Mouse (Mus musculus) adrenal gland, postnatal 4 days (tissue): ENCODE results near the gene Cps1. TPM values are rescaled to one million over a fixed set of nuclear protein-coding genes. Genes with fewer than 3 reads are reported as not detected.

Source experiments
- DNase-seq, 2 experiments: peaks; one replicate each; pipeline ENCODE4 v3.0.0; 2021 to 2022; ENCODE audit warnings: low spot score in 2 of 2, mixed read lengths in 2 of 2
- long read RNA-seq, 2 experiments: library from polyadenylated mRNA; stranded (forward); transcript quantifications; one replicate each; pipeline ENCODE4 v2.0.0; 2021
- total RNA-seq, 2 experiments: library from RNA; stranded (reverse); gene quantifications; 2 replicates each; pipeline ENCODE4 v1.2.3; 2021

The Cps1 gene
- 10 to 100 TPM in 1 of 2 experiments, under 1 TPM in 1; 0.90 to 34.1 TPM for total RNA-seq
- long read RNA-seq, experiment 1, full-length matches to known transcripts, result 5 of 12 reads
- long read RNA-seq, experiment 1, partial matches to known transcripts, result 6 of 12 reads
- long read RNA-seq, experiment 1, other reads (novel, unspliced or antisense), result 1 of 12 reads
- long read RNA-seq, experiment 2, full-length matches to known transcripts, result 1 of 1 reads
- long read RNA-seq, experiment 2, partial matches to known transcripts, result 0 of 1 reads
- long read RNA-seq, experiment 2, other reads (novel, unspliced or antisense), result 0 of 1 reads

DNA sequence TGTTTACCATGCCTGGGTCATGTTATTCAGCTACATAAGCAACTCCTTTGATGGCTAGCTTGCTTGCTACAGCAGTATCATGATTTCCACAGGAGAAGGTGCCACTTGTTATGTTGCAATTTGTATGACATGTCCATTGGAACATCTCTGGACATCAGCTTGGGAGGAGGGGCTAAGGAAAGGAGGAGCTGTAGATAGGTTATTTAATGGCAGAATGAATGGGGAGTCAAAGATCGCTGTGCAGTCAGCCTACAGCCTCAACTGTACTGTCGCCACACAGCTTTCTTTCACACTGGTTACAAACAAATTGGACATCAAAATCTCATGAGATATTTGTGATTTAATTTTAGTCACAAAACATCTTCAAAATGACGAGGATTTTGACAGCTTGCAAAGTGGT, at the start of gene Cps1:
Gene Cps1 (plus strand): TSS at position 230 of the 400 bp plus-strand sequence.
- no peak for DNase-seq

DNA sequence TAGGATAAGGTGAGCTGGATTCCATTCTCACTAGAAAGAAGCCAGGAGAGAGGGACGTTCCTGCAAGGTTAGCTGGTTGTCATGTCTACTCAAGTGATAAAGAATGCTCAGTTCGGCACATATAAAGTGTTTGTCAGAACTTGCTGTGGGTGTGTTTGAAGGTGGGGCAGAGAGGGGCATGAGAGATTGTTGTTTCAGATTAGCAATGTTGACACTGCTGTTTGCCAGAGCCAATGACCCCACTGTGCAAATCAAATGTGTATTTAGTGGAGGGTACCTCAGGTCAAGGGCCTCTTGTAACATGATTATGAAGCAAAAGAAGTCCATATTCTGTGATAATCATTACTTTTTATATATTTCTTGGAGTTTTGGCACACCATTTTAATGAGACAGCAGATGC, 45.1 kb upstream of the Cps1 start:
- no peak for DNase-seq

DNA sequence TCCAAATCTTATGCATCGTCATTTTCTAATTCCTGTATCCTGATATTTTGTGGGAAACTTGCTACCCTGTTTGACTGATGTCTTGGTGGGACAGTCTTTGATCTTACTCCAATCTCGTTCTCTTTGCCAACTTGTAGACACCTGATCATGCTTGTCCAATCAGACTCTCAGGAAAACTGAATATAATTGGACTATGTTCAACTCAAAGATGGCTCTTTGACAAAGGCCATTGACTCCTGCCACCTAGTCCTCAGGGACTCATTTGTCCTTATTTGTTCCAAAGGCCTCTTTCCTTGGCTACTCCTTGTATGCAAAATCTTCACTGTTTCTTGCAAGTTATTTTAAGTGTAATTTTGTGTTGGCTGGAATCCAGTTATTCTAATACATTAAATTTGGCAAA, 44.2 kb upstream of the Cps1 start:
- DNase-seq, result no peak

DNA sequence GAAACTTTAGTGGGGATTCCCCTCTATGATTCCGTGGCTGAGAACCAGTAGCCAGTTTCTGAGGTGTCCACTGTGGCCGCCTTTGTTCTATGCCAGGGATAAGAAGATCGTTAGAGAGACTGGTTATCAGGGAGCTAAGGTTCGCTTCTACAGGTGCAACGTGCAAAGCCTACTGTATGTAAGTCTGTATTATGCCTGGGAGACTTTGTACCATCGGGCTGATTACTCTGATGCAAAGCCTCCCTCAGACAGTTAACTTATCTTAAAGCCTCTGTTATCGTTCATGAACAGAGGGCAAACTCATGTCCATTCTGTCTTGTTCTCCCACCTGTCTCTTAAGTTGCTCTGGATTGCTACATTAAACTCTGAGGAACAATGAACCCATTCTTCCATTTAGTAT, 43.7 kb upstream of the Cps1 start:
- no peak for DNase-seq

DNA sequence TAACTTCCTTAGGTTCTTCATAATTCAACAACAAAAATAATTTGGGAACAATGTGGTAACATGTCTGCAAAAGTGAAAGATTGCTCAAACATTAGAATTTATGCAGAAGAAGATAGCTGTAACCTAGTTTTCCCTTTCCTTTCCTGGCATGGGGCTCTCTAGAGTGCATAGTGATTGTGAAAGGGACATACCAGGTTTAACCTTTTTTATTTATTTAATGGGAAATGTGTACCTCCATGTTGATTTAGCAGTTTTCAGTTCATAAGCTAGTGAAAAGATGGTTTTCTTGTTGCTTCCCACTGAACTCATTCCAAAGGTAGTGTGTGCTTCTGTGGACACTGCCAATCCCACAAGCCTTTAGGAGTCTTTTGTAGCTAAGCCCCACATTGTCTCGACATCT, 30.4 kb upstream of the Cps1 start:
- DNase-seq, result no peak

DNA sequence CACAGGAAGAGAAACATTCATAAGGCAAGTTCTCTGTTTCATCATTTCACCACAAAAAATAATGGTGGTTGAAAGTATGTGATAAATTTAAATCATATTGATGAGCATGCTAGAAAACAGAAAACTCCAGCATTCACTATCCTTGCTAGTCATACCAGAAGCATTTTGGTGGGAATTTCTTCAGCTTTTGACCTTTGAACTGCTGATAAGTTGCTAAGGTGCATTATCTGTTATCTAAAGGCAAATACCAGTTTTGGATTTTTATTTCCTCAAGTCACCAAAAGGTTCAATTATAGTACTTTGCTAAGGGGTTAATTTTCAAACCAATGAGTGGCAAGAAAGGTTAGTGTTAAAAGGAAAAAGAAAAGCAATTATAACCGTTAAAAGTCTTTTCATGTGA, 23.6 kb upstream of the Cps1 start:
- DNase-seq, result no peak

DNA sequence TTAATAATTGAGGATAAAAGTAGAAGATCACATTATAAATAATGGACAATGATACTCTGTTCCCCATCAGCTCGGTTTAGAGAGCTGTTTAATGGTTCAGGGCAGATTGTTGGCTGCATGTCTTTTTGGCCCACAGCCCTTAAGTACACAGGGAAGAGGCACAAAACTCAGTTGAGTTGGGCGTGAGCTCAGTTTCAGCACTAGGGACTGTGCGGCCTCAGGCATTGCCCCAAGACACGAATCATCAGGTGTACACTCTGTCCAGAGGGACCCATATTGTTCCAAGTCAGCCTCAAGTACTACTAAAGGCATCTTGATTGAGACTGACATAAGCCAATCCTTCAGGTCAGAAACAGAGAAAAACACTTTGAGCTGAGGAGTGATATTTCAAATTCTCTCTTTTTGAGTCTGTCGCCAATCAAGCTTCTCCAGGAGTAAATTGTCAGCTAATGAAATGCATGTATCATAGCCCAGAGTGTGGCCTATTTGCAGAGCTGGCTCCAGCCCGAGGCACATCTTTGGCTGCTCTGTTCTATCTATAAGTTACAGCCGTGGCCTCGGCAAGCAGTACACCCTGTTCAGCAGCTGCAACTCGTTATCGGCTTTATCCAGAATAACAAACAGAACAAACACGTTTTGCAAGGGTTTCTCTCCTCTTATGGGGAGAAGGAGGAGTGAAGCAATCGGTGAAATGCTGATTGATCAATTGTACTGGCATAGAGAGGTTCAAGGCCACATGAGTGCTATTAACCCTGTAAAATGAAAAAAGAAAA, 19.2 kb upstream of the Cps1 start:
- DNase-seq, result no peak

DNA sequence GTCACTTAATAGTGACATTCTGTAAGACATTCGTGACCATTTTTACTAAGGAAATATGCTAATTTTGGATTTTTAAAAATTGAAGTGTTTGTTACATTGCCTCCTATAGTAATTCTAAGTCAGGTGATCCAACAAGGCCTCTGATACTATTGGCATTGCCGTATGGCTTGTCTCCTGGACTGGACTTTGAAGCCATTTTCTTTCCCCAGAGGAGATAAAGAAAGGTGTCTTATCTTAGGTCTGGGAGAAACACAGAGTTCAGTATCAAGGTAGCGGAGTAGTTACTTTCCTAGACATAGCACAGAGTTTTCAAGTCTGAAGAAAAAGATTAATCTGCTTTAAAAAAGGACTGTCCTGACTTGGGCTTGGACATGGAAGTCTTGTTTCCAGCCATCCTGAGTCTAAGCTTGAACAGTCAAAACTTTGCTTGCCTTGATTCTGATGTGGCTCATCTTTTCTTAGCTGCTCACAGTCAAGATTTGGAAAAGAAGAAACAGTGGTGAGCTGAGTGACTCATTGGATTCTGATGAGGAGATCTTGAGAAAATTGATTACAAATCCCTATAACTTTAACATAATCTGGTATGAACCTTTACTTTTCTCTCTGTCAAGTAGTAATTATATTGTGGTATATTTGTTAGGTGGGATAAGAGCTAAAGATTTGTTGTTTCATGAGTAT, 11.1 kb upstream of the Cps1 start:
- no peak for DNase-seq

DNA sequence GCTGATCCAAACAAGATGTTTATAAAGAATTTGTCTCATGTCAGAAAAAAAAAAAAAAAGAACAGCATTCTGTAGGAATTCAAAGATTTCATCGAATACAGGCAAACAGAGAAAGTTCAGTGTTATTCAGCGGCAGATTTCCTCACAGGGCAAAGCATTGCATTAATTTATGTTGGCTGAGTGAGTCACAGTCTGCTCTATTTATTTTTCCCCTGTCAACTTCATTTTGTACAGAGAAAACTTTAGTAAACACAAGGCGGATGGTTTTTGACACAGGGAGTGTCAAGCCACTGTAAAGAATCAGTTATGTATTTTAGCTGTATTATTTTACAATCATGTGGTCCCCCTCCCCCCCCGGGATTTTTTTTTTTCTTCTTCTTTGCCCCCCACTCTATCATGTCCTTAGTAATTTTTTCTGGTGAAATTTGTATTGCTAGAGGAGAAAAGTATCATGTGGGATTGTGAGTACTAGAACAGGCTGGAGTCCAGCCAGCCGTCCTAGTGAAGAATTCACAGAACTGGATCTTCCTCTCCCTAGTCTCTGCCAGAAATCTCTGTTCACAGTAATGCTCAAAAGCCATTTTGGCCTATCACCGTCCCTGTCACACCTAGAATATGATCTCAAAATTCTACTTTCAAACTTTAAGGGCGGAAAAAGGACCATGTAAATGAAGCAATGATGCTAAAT, 9.3 kb upstream of the Cps1 start:
- DNase-seq, result no peak

DNA sequence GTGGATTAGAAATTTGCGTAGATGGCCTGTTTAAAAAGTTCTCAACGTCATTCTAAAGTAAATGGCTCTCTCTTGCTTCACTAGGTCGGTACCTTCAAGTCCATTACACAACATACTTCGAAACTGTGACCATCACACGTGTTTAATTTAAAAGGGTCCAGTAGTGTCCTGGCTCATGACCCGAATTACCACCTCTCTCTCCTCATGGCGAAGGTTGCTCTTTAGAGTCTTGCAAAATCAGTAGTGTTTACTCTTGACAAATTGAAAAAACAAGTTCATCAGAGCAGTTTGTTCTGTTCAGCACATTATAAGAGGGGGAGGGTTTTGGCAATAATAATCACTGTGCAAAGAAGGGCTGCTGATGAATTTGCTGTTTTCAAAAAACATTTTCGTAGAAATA, 6.3 kb upstream of the Cps1 start:
- no peak for DNase-seq

DNA sequence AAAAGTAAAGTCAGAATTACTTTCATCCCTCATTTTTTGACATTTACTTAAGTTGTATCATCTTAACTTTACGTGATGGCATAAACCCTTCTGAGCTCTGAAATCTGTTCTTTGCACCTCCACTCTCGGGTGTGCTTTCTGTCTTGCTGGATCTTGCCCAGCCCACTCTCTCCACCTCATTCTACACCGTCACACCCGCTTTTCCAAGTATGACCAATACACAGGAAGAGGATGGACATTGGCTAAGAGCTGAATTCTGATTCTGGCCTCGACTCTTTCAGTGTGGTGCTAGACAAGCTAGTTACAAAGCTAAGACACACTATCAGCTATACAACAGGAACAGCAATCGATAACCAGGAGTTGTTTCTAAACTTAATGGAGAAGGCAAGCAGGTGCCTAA, 5.0 kb upstream of the Cps1 start:
- DNase-seq, result no peak

DNA sequence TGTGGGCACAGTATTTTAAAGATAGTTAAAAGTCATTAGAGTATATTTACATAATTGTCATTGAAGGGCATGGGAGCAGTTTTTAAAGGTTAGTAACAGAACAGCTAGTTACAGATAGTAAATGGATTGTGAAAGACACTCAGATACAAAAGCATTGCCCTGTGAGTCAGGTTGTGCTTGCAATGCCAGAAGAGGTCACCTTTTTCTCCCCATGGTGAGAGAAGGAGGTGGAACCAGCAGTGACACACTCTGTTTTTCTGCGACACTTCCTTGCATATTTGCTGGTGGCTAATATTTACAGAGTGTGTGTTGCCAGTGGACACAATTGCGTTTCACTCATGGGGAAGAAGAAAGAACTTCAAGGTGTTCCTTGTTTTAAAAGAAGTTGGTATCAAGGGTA, 2.6 kb downstream of the Cps1 start:
- DNase-seq, result no peak

DNA sequence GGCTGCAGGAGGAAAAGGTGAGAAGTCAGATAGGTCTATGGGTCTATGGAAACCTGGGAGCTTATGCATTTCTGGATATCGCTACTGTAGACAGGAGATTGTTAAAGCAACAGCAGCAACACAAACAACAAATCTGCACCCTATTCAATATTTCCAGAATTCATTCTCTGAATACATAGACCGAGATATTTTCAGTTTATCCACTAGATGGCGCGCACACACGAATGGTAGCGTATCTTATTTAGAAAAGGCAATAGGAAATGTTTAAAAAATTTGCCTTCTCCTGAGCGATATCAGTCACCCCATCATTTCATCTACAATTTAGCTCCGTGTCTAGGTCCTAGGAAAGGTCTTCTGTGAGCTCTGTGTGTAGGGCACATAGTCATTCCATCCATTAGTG, 21.1 kb downstream of the Cps1 start:
- DNase-seq, result no peak

DNA sequence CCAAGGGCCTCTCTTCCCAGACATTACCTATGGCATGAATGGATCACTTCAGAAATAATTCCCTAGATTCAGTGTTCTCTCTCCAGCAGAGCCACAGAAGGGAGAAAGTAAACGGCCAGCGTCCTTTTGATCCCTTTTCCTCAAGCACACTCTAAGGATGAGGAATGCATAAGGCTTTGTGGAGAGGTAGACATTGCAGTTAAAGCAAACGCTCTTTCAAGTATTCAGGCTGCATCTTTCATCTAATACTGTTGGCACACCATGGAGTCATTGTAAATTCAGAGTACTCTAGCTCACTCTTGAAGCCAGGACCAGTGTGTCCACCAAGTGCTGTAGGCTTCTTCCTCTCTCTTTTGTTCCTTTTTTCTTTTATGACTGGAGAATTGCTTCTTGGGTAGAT, 28.4 kb downstream of the Cps1 start:
- DNase-seq, result no peak

DNA sequence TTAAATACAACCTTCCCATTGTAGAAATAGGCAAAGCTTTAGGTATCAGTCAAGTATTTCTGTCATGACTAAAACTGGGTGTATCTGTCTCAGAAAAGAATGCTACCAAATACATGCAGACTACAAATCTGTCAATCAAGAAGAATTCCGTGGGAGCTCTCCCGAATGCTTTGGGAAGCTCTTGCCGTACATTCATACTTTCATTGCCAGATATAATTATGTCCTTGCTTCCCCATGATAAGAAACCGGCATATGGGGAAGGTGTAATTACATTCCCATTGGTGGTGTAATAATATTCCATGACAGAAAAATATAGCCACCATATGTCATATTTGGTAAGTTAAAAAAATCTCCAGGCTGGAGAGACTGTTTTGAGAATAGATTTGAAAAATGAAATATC, 44.5 kb downstream of the Cps1 start:
- no peak for DNase-seq

DNA sequence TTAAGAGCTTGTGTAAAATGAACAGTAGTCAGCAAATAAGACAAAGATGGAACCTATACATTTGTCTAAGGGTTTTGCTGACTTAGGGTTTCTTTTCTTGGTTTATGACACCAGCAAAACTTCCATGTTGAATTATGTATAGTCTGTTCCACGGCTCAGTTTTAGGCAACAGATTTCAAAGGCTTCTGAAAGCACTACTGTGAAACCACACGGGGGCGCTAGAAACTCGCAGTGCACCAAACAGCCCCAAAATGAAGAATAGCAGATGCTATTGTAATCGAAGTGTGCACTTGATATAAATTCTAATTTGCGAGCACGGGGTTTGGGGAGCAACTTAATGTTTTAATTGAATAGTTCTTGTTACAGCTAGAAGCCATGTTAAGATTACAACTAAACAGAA, 58.3 kb downstream of the Cps1 start:
- DNase-seq, result peak in 1 of 2 experiments; percentile 17

DNA sequence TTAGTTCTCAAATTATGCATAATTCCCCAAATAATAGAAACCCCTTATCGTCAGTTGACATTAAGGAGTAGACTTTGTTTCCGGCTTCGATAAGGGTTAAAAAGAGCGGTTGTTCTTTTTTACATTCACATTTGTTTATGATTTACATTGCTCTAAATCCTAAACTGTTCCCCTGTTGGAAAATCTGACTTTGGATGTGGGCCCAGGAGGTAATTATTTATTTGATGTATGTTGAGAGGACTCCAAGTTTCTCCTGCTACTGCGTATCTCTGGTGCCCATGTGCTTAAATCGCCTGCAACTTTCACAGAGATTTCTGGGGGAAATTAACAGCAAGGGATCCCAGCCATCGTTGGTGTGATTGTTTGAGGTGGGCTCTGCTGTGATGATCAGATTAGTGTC, 59.4 kb downstream of the Cps1 start:
- DNase-seq, result no peak

DNA sequence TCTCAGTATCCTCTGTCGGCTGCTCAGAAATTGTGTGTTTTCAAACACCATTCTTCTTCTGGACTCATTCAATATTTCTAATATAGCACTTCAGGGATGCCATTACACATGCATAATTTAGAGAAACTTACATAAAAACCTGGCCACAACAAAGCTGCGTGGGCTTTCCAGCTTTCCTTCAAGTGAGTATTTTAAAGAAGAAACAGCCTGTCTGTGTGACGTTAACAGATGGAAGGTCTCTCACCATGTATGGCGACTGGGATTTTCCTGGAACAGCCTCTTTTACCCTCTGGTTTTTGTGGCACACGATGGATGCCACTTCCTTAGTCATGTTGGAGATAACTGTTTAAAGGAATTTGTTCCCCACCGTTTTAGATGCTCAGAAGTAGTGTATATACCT, 60.7 kb downstream of the Cps1 start:
- no peak for DNase-seq

DNA sequence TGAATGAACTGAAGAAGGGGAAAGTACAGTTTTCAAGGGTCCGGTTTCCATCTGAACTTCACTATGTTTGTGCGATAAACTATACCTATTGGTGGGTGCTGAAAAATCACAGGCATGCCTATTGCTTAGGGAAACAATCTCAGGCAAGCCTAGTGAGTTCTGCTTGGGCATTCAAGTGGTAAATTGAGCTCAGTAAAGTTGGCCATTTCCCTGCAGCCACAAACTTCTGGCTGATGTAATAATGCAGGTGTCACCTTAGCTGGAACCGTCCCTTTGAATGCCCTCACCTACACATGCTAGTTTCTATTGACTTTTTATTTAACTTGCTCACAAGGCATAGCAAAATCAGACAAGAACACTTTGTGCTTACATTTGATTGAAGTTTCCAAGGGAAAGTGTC, 61.3 kb downstream of the Cps1 start:
- no peak for DNase-seq

DNA sequence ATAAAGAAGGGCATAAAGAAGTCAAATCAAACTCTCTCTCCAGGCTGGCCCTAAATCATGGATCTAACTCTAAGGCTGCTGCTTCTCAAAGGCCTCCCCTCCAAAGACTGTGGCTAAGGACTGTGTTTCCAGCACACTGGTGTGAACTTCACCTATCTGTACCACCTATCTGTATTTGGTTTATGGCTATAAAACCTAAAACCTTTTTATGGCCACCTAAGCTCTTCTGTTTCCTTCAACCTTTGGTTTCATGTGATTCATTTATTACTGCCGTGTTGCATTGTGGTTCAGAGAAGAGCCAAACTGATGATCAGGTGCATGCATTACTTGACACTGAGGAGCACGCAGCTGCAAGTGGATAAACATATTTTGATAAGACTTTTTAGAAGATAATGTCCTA, 74.5 kb downstream of the Cps1 start:
- DNase-seq, result no peak

DNA sequence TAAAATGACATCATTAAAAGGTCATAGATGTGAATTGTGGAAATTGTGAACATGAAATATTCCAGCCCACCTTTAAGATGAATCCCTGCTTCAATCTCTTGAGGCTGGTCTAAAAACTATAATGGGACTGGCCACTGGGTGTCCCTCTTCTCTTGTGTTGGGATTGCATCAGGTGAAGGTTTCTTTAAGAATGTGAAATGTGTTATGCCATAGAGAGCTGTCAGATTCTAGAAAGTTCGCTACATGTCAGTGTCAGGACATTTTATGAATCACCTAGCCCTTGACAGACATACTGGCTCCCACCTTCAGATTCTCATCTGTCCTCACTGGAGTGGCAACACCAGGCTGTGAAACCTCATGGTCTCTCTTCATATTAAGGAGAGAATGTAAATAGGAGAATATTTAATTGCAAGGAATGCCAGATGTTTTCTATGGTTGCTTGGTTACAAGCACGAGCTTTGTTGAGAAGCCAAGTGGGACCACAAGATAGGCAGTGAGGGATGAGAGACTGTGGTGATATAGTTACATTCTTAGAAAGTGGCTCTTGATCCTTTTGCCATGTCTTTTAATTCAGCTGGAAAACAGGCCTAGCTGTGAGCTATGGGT, 95.6 kb downstream of the Cps1 start:
- no peak for DNase-seq
